Mouse (Mus musculus): ENCODE data around the gene Nr0b1. TPM values are rescaled to one million over a fixed set of nuclear protein-coding genes. Genes with fewer than 3 reads are reported as not detected.

Gene Nr0b1
- polyA plus RNA-seq (2015; fragmentation: Nextera tagmentation; extraction: Ambion mirVana) = 0.94 and 1.4 TPM in 2 replicates

DNA sequence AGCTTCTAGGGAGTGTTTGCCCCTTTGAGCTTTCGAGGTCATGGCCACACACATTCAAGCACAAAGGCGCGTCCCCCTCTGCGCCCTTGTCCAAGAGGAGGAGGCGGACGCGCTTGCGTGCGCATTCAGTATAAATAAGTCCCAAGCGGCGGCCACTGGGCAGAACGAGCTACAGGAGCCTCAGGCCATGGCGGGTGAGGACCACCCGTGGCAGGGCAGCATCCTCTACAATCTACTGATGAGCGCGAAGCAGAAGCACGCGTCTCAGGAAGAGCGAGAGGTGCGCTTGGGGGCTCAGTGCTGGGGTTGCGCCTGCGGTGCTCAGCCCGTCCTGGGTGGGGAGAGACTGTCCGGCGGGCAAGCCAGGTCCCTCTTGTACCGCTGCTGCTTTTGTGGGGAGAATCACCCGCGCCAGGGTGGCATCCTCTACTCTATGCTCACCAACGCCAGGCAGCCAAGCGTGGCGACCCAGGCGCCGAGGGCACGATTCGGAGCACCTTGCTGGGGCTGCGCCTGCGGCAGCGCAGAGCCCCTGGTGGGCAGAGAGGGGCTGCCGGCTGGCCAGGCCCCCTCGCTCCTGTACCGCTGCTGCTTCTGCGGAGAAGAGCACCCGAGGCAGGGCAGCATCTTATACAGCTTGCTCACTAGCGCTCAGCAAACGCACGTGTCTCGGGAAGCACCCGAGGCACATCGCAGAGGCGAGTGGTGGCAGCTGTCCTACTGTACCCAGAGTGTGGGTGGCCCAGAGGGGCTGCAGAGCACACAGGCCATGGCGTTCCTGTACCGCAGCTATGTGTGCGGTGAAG lies at the start of gene Nr0b1:
Nr0b1 (plus strand) TSS at position 151 of the 806 bp plus-strand sequence.

Other genes starting within 250 kb of the Nr0b1 start
- not detected in 2 replicates for gene Samt3, start 147.6 kb upstream of the Nr0b1 start, polyA plus RNA-seq (2015; fragmentation: Nextera tagmentation; extraction: Ambion mirVana)
- not detected in 2 replicates for gene Mageb4, start 113.3 kb downstream of the Nr0b1 start, polyA plus RNA-seq (2015; fragmentation: Nextera tagmentation; extraction: Ambion mirVana)